Mouse (Mus musculus) heart, embryonic 12.5 days (tissue): ENCODE data around the gene Rheb. TPM values are rescaled to one million over a fixed set of nuclear protein-coding genes. Genes with fewer than 3 reads are reported as not detected.
"Not testable (repeated sequence)": the region's sequence is repeated elsewhere in the genome, so short reads cannot be mapped to it uniquely, and the experiment has no call there.

ENCODE experiments used
- ATAC-seq: fragments of 200-750 bp; cut with Nextera tagmentation; 2 replicates; pipeline ENCODE4 v1.8.0; 2017; ENCODE audit warnings: moderate TSS enrichment, moderate library complexity; ENCODE audit not compliant: insufficient number of reproducible peaks, low FRiP score
- H3K27ac ChIP-seq: fragments of 300-500 bp; sonication (generic); 2 replicates; pipeline ENCODE4 v1.5.1; 2016; ENCODE audit warnings: mild to moderate bottlenecking, moderate library complexity; ENCODE audit not compliant: poor library complexity, severe bottlenecking
- H3K27me3 ChIP-seq: fragments of 300-500 bp; sonication (generic); replicated peaks from 2 replicates; pipeline ENCODE4 v1.6.1; 2016; ENCODE audit warnings: mild to moderate bottlenecking, moderate library complexity
- H3K36me3 ChIP-seq: fragments of 300-500 bp; sonication (generic); 2 replicates; pipeline ENCODE4 v1.6.1; 2016; ENCODE audit warnings: mild to moderate bottlenecking, moderate library complexity
- H3K4me1 ChIP-seq: fragments of 300-500 bp; sonication (generic); replicated peaks from 2 replicates; pipeline ENCODE4 v1.6.1; 2016; ENCODE audit warnings: mild to moderate bottlenecking
- H3K4me2 ChIP-seq: fragments of 300-500 bp; sonication (generic); 2 replicates; pipeline ENCODE4 v1.6.1; 2016; ENCODE audit warnings: mild to moderate bottlenecking, moderate library complexity
- H3K4me3 ChIP-seq: fragments of 300-500 bp; sonication (generic); 2 replicates; pipeline ENCODE4 v1.5.1; 2016; ENCODE audit warnings: mild to moderate bottlenecking
- H3K9ac ChIP-seq: fragments of 300-500 bp; sonication (generic); 2 replicates; pipeline ENCODE4 v1.6.1; 2016; ENCODE audit warnings: mild to moderate bottlenecking, moderate library complexity
- H3K9me3 ChIP-seq: fragments of 300-500 bp; sonication (generic); replicated peaks from 2 replicates; pipeline ENCODE4 v1.6.1; 2016; ENCODE audit warnings: mild to moderate bottlenecking, moderate library complexity
- WGBS: fragments of 180-500 bp; shearing (Covaris S2); methylation state at CpG from one replicate; pipeline ENCODE4 v1.1.7; 2016; 5-methylcytosine and 5-hydroxymethylcytosine counted together
- polyA plus RNA-seq: library from polyadenylated mRNA; unstranded; fragments of >200 nt; fragmentation: Nextera tagmentation; extraction: Ambion mirVana; gene quantifications from 2 replicates; pipeline ENCODE4 v1.2.1, GENCODE M21; 2016

Gene Rheb
- polyA plus RNA-seq, 1 experiment from 2014 or later: 260 TPM

DNA sequence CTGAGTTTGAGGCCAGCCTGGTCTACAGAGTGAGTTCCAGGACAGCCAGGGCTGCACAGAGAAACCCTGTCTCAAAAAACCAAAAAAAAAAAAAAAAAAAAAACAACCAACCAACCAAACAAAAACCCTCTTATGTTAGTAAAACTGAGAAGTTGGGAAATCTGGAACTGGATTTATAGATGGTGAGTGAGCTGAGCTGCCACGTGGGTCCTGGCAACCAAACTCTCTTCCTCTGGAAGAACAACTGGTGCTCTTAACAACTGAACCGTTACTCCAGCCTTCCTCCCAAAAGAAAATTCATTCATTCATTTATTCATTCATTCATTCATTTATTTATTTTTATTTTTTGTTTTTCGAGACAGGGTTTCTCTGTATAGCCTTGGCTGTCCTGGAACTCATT is 20.2 kb downstream of the Rheb start:
- H3K27me3 ChIP-seq, ATAC-seq, H3K27ac ChIP-seq, H3K9me3 ChIP-seq, H3K4me3 ChIP-seq, H3K9ac ChIP-seq, H3K4me2 ChIP-seq: not testable (repeated sequence)
- 79% methylated on average over 3 of the region's 3 CpGs for WGBS
- Histone ChIP-seq H3K4me1 (peaks cover 51% of the 10 kb centered on the region), H3K36me3 (peaks cover 15% of the 10 kb centered on the region; the same call in 1 of the 2 replicates)

GRCm38 (mm10) chr5:24821403-24821841 is 21.0 kb downstream of the Rheb start:
- no peaks in the 10 kb centered on the region for H3K9me3 ChIP-seq
- 42% methylated on average over 3 of the region's 3 CpGs for WGBS
- no peak overlapping the region for H3K4me2 ChIP-seq
- H3K27ac ChIP-seq: peak overlapping the region; percentile 54; the same call in 1 of the 2 replicates
- no peaks in the 10 kb centered on the region for H3K27me3 ChIP-seq
- peak; percentile 57; the same call in 1 of the 2 replicates for ATAC-seq
- H3K4me3 ChIP-seq: no peak overlapping the region
- peaks cover 46% of the 10 kb centered on the region for H3K4me1 ChIP-seq
- H3K9ac ChIP-seq: no peak overlapping the region
- H3K36me3 ChIP-seq: peaks cover 23% of the 10 kb centered on the region

- peaks cover 31% of the 10 kb centered on the region for H3K36me3 ChIP-seq
- H3K4me2 ChIP-seq: no peak overlapping the region
- no peaks in the 10 kb centered on the region for H3K27me3 ChIP-seq
- H3K9ac ChIP-seq: no peak overlapping the region
- H3K27ac ChIP-seq: no peak overlapping the region
- no peak for ATAC-seq
- H3K9me3 ChIP-seq: no peaks in the 10 kb centered on the region
- H3K4me1 ChIP-seq: peaks cover 38% of the 10 kb centered on the region
- 56% methylated on average over 5 of the region's 5 CpGs for WGBS
- no peak overlapping the region for H3K4me3 ChIP-seq
These were observed 21.8 kb downstream of the Rheb start for GRCm38 (mm10) chr5:24820627-24821026.

- 73% methylated on average over 4 of the region's 4 CpGs for WGBS
- no peak overlapping the region for H3K9ac ChIP-seq
- no peak overlapping the region for H3K4me2 ChIP-seq
- H3K27ac ChIP-seq: no peak overlapping the region
- H3K4me3 ChIP-seq: no peak overlapping the region
- peaks cover 18% of the 10 kb centered on the region for H3K4me1 ChIP-seq
- no peaks in the 10 kb centered on the region for H3K27me3 ChIP-seq
- ATAC-seq: no peak
- H3K9me3 ChIP-seq: no peaks in the 10 kb centered on the region
- peaks cover 57% of the 10 kb centered on the region for H3K36me3 ChIP-seq
These were observed 25.2 kb downstream of the Rheb start for GRCm38 (mm10) chr5:24817191-24817590.

DNA sequence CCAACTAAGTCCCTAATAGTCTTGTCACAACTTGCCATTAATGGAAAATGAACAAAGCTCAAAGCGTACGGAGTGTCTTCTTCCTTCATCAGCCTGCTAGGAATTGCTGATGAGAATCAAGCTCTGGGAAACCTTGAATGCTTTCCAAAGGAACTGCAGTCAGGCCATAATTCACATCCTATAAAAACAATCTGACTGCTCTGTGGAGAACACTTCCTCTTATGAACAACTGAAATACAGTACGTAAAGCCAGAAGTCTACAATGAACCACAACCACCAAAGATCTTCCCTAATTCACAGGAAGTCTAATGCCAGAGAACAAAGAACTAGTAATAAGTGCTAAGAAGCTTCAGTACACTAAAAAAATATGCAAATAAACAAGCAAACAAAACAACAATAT is 28.5 kb downstream of the Rheb start:
- H3K36me3 ChIP-seq: peaks cover 77% of the 10 kb centered on the region
- H3K9ac ChIP-seq: no peak overlapping the region
- H3K4me2 ChIP-seq: no peak overlapping the region
- H3K27me3 ChIP-seq: no peaks in the 10 kb centered on the region
- 85% methylated on average over 3 of the region's 3 CpGs for WGBS
- 0 out of 2 replicates have a peak, but pooled peaks cover 3% of the 10 kb centered on the region for H3K4me1 ChIP-seq
- no peak for ATAC-seq
- no peak overlapping the region for H3K4me3 ChIP-seq
- no peak overlapping the region; the same call in 1 of the 2 replicates for H3K27ac ChIP-seq
- H3K9me3 ChIP-seq: no peaks in the 10 kb centered on the region

- peaks cover 83% of the 10 kb centered on the region for H3K36me3 ChIP-seq
- H3K4me3 ChIP-seq: no peak overlapping the region
- no peak overlapping the region for H3K27ac ChIP-seq
- no peaks in the 10 kb centered on the region for H3K9me3 ChIP-seq
- no peak overlapping the region for H3K9ac ChIP-seq
- no peak overlapping the region for H3K4me2 ChIP-seq
- 0 out of 2 replicates have a peak, but pooled peaks cover 3% of the 10 kb centered on the region for H3K4me1 ChIP-seq
- ATAC-seq: no peak
- WGBS: 69% methylated on average over 4 of the region's 4 CpGs
- no peaks in the 10 kb centered on the region for H3K27me3 ChIP-seq
These were observed 29.4 kb downstream of the Rheb start for GRCm38 (mm10) chr5:24813005-24813404.

- H3K36me3 ChIP-seq: peaks cover 69% of the 10 kb centered on the region
- WGBS: 85% methylated on average over 6 of the region's 6 CpGs
- no peaks in the 10 kb centered on the region for H3K27me3 ChIP-seq
- no peak overlapping the region for H3K9ac ChIP-seq
- H3K27ac ChIP-seq: no peak overlapping the region
- no peaks in the 10 kb centered on the region for H3K9me3 ChIP-seq
- no peak overlapping the region for H3K4me3 ChIP-seq
- no peak overlapping the region for H3K4me2 ChIP-seq
- no peak for ATAC-seq
- peaks cover 14% of the 10 kb centered on the region for H3K4me1 ChIP-seq
These were observed 37.2 kb downstream of the Rheb start for GRCm38 (mm10) chr5:24805222-24805621.

DNA sequence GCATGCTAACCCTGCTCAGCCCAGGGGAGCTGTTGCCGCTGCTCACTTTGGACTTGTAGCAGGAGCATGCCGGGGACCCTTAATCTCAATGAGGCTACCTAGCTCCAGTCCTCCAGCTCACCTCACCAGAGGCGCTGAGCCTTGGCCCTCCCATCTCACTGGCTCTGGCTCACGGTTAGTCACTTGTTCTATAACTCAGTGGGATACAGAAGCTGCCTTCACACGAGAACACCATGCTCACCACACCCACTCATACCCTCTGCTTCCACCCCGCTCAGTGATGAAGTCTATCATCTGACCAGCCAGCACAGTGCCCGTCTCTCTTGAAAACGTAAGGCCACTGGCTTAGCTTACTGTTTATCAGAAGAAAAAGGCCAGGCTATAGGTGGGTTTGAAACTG is 37.8 kb downstream of the Rheb start:
- 86% methylated on average over 8 of the region's 8 CpGs for WGBS
- H3K27ac ChIP-seq: no peak overlapping the region
- peaks cover 14% of the 10 kb centered on the region for H3K4me1 ChIP-seq
- no peaks in the 10 kb centered on the region for H3K9me3 ChIP-seq
- no peak overlapping the region for H3K4me2 ChIP-seq
- no peak for ATAC-seq
- no peak overlapping the region for H3K9ac ChIP-seq
- H3K27me3 ChIP-seq: no peaks in the 10 kb centered on the region
- no peak overlapping the region for H3K4me3 ChIP-seq
- peaks cover 67% of the 10 kb centered on the region for H3K36me3 ChIP-seq

DNA sequence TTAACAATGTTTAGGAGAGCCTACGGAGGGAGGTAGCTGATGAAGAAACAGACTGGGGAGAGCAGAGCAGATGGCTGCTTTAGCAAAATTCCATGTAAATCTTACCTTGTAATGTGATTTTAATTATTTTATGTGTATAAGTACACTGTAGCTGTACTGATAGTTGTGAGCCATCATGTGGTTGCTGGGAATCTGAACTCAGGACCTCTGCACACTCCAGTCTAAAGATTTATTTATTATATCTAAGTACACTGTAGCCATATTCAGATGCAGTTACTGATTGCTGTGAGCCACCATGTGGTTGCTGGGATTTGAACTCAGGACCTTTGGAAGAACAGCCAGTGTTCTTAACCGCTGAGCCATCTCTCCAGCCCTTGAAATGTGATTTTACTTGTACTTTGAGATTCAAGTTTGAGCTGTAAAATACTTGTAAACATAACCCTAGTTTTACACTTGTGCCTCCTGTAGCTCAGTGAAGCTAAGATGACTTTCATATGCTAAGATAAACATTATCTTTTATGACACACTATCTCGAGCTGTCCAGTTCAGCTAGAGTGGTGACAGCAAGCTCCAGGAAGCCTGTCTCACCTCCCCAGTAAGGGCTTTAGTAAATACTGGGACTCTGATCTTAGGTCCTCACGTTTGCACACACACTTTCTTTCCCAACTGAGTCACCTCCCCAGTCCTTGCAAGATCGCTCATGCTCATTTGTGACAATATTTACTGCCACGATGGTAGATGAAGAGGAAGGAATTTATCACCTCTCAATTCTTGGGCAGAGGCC is 40.4 kb downstream of the Rheb start:
- ATAC-seq: no peak
- Histone ChIP-seq H3K4me3 (no peak overlapping the region), H3K27me3 (no peaks in the 10 kb centered on the region), H3K36me3 (peaks cover 45% of the 10 kb centered on the region), H3K4me1 (peaks cover 20% of the 10 kb centered on the region), H3K27ac (no peak overlapping the region), H3K4me2 (no peak overlapping the region), H3K9ac (no peak overlapping the region), H3K9me3 (no peaks in the 10 kb centered on the region)
- 53% methylated on average over 6 of the region's 6 CpGs for WGBS

GRCm38 (mm10) chr5:24800416-24800815 is 42.0 kb downstream of the Rheb start:
- Histone ChIP-seq H3K4me2 (no peak overlapping the region), H3K27me3 (no peaks in the 10 kb centered on the region), H3K27ac (no peak overlapping the region), H3K36me3 (peaks cover 29% of the 10 kb centered on the region), H3K4me3 (no peak overlapping the region), H3K9ac (no peak overlapping the region), H3K4me1 (peaks cover 20% of the 10 kb centered on the region), H3K9me3 (no peaks in the 10 kb centered on the region)
- no peak for ATAC-seq

GRCm38 (mm10) chr5:24798639-24799038 is 43.8 kb downstream of the Rheb start:
- no peaks in the 10 kb centered on the region for H3K9me3 ChIP-seq
- ATAC-seq: no peak
- H3K4me2 ChIP-seq: no peak overlapping the region
- H3K4me1 ChIP-seq: peaks cover 18% of the 10 kb centered on the region
- WGBS: 56% methylated on average over 10 of the region's 10 CpGs
- no peaks in the 10 kb centered on the region for H3K27me3 ChIP-seq
- H3K4me3 ChIP-seq: no peak overlapping the region
- H3K27ac ChIP-seq: no peak overlapping the region
- H3K9ac ChIP-seq: no peak overlapping the region
- H3K36me3 ChIP-seq: peaks cover 13% of the 10 kb centered on the region

DNA sequence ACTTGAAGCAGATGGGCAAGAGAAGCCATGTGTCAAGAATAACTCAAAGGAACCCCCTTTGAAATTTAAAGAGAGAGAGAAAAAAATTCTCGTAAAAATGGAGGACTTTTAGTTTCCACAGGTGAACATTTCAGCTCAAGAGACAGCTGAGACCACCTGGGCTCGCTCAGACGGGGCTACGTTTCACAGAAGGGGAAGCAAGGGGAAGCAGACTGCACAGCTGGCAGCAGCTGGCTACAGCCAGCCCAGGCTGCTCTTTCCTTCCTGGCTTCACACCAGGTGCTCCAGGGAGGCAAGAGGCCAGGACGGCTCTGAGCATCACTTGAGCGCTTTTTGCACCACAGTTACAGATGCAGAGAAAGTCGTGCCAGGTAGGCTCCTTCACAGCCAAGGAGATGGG is 44.6 kb downstream of the Rheb start:
- peaks cover 7% of the 10 kb centered on the region for H3K36me3 ChIP-seq
- H3K27ac ChIP-seq: no peak overlapping the region
- 60% methylated on average over 7 of the region's 7 CpGs for WGBS
- H3K4me2 ChIP-seq: no peak overlapping the region
- H3K27me3 ChIP-seq: no peaks in the 10 kb centered on the region
- peaks cover 17% of the 10 kb centered on the region for H3K4me1 ChIP-seq
- no peak overlapping the region for H3K4me3 ChIP-seq
- no peak for ATAC-seq
- H3K9me3 ChIP-seq: no peaks in the 10 kb centered on the region
- H3K9ac ChIP-seq: no peak overlapping the region
